Mouse (Mus musculus): ENCODE data around the gene Wbp2. TPM values are rescaled to one million over a fixed set of nuclear protein-coding genes. Genes with fewer than 3 reads are reported as not detected.

The Wbp2 gene
- polyA plus RNA-seq, 1 experiment from 2014 or later, result 121 TPM

Other genes with a start within 250 kb of the Wbp2 start
- gene Myo15b, start 228.6 kb downstream of the Wbp2 start, polyA plus RNA-seq (2015; fragmentation: Nextera tagmentation; extraction: Ambion mirVana), result 0.16 TPM in 2 replicates
- 52.1 and 56.3 TPM in 2 replicates for gene Smim5, start 187.0 kb downstream of the Wbp2 start, polyA plus RNA-seq (2015; fragmentation: Nextera tagmentation; extraction: Ambion mirVana)
- gene Smim6, start 175.0 kb downstream of the Wbp2 start, polyA plus RNA-seq (2015; fragmentation: Nextera tagmentation; extraction: Ambion mirVana), result 3.3 and 5.0 TPM in 2 replicates
- 21.4 and 21.9 TPM in 2 replicates for gene Sap30bp, start 153.7 kb downstream of the Wbp2 start, polyA plus RNA-seq (2015; fragmentation: Nextera tagmentation; extraction: Ambion mirVana)
- gene Recql5, start 153.5 kb downstream of the Wbp2 start, polyA plus RNA-seq (2015; fragmentation: Nextera tagmentation; extraction: Ambion mirVana), result 9.1 and 14.7 TPM in 2 replicates
- gene Itgb4, start 112.3 kb downstream of the Wbp2 start, polyA plus RNA-seq (2015; fragmentation: Nextera tagmentation; extraction: Ambion mirVana), result 1.2 and 3.9 TPM in 2 replicates
- gene Galk1, start 74.3 kb downstream of the Wbp2 start, polyA plus RNA-seq (2015; fragmentation: Nextera tagmentation; extraction: Ambion mirVana), result 120 and 147 TPM in 2 replicates
- 648 and 727 TPM in 2 replicates for gene H3f3b, start 59.0 kb downstream of the Wbp2 start, polyA plus RNA-seq (2015; fragmentation: Nextera tagmentation; extraction: Ambion mirVana)
- 19.5 and 27.3 TPM in 2 replicates for gene Unk, start 56.7 kb downstream of the Wbp2 start, polyA plus RNA-seq (2015; fragmentation: Nextera tagmentation; extraction: Ambion mirVana)
- gene Unc13d, start 9.0 kb downstream of the Wbp2 start, polyA plus RNA-seq (2015; fragmentation: Nextera tagmentation; extraction: Ambion mirVana), result 1.0 and 3.9 TPM in 2 replicates
- 79.1 and 91.1 TPM in 2 replicates for gene Trim47, start 40.2 kb upstream of the Wbp2 start, polyA plus RNA-seq (2015; fragmentation: Nextera tagmentation; extraction: Ambion mirVana)
- gene Trim65, start 44.1 kb upstream of the Wbp2 start, polyA plus RNA-seq (2015; fragmentation: Nextera tagmentation; extraction: Ambion mirVana), result 5.0 and 5.5 TPM in 2 replicates
- 90.7 and 94.4 TPM in 2 replicates for gene Mrpl38, start 51.9 kb upstream of the Wbp2 start, polyA plus RNA-seq (2015; fragmentation: Nextera tagmentation; extraction: Ambion mirVana)
- gene Fbf1, start 81.2 kb upstream of the Wbp2 start, polyA plus RNA-seq (2015; fragmentation: Nextera tagmentation; extraction: Ambion mirVana), result 19.8 and 26.0 TPM in 2 replicates
- 73.2 and 75.7 TPM in 2 replicates for gene Ten1, start 111.9 kb upstream of the Wbp2 start, polyA plus RNA-seq (2015; fragmentation: Nextera tagmentation; extraction: Ambion mirVana)
- 31.4 and 35.4 TPM in 2 replicates for gene Acox1, start 112.0 kb upstream of the Wbp2 start, polyA plus RNA-seq (2015; fragmentation: Nextera tagmentation; extraction: Ambion mirVana)
- gene Evpl, start 151.1 kb upstream of the Wbp2 start, polyA plus RNA-seq (2015; fragmentation: Nextera tagmentation; extraction: Ambion mirVana), result 0.71 and 1.6 TPM in 2 replicates
- gene Srp68, start 187.2 kb upstream of the Wbp2 start, polyA plus RNA-seq (2015; fragmentation: Nextera tagmentation; extraction: Ambion mirVana), result 57.2 and 74.0 TPM in 2 replicates
- gene Galr2, start 193.9 kb upstream of the Wbp2 start, polyA plus RNA-seq (2015; fragmentation: Nextera tagmentation; extraction: Ambion mirVana), result 0.19 and 0.20 TPM in 2 replicates
- gene Exoc7, start 220.2 kb upstream of the Wbp2 start, polyA plus RNA-seq (2015; fragmentation: Nextera tagmentation; extraction: Ambion mirVana), result 45.2 and 58.2 TPM in 2 replicates
- gene Foxj1, start 248.4 kb upstream of the Wbp2 start, polyA plus RNA-seq (2015; fragmentation: Nextera tagmentation; extraction: Ambion mirVana), result 0.89 and 2.6 TPM in 2 replicates

All from heart, embryonic 15.5 days (tissue).